Mouse (Mus musculus): ENCODE measurements around the gene Kctd17.

Kctd17 gene

DNA sequence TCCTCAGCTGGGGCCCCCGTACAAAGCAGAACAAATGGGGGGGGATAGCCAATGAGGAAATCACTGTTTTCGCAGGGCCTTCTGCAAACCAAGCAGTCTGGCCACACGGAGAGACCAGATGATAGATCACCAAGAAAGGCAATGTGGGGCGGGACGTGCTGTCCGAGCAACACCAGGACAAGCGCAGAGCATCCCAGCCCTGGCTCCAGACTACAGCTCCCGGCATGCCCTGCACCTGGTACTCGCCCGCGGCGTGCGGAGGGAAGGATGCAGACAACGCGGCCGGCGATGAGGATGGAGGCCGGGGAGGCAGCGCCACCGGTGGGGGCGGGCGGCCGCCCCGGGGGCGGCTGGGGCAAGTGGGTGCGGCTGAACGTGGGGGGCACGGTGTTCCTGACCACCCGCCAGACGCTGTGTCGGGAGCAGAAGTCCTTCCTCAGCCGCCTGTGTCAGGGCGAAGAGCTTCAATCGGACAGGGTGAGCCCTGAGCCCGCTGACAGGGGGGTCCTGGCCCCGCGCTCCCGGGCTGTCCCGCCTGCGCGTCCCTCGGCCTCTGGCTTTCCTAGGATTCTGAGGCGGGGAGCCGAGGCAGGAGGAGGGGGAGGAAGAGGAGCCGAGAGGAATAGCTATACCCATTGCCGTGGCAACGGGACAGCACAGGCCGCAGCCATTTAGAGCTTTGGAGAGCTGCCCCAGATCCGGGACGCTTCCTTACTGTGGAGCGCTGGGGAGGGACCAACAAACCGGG, at the start of gene Kctd17:
Kctd17 (plus strand) TSS at position 174 of the 748 bp plus-strand sequence.
- DNase-seq = peak; percentile 90

DNA sequence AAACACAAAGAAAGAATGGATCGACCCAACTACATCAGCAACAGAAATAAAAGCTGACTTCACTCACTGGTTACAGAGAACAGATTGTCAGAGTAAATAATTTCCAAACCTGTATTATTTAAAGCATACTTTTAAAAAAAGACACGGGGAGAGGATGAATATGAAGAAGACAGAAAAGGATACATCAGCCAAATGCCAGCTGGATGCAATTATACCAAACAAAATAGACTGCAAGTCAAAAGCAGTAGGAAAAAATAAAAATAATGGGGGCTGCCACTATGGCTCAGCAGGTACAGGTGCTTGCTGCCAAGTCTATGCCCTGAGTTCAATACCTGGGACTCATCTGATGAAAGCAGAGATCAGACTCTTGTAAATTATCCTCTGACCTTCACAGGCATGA, 48.2 kb upstream of the Kctd17 start:
- DNase-seq = no peak

DNA sequence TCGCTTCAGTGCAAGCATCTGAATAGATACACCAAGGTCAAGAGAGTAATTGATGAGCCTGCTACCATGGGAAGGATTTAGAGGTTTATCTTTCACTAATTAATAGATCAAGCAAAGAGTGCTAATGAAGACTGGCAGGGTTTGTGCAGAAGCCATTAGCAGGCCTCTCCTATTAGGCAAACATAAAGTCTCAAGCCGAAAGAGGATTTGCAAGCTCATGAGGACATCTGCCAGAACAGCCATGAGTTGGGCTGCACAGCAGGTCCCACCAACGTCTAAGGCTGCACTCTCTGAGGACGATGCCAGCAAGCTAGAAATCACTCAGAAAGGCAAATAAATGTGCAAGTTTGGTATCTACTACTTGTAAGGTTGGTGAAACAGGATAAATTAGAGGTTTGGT, 47.6 kb upstream of the Kctd17 start:
- DNase-seq = no peak

DNA sequence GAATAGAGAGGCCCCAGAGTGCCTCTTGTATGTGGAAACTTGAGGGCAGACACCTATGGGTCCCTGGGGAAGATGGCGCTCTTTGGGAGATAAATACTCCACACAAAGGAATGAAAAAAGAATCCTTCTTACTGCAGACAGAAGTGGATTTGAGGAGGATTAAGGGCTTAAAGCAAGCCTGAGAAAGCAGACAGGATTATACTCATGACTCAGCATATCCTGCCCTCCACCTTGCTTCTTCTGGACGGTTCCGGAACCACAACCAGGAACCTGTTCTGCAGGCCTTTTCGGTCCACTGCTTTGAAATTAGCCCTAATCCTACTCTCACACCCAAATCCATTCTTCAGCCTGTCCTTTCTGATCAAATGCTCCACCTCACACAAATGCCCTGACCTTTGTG, 46.2 kb upstream of the Kctd17 start:
- DNase-seq = no peak

DNA sequence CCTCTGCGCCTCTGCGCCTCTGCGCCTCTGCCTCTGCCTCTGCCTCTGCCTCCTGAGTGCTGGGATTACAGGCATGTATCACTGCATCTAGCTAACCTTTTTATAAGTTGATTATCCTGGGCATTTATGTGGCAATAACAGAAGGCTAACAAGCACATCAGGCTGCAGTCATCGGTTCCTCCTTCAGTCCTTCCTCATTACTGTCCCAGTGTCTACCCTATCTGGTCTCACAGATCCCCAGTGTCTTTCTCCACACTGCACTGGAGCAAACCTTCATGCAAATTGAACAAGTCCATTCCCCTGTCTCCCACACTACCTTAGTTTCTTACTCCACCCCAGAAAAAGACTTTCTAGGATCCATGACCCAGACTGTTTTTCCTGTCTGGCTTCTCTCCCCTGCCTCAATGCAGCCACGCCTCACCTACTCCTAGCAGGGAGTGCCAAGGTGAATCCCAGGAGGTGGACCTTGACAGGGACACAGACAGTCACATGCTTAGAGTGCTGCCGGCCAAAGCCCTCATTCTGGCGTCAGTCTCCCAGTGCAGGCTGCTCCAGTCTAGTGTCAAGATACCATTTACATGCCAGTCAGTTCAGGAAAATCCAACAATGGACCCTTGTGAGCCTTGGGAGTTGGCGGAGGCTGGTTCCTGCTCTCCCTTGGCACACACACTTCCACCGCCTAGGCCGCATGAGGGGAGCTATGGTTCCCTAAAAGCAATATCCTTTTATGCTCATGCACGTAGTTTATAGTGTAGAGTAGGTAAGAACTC, 44.7 kb upstream of the Kctd17 start:
- DNase-seq = peak; percentile 68

DNA sequence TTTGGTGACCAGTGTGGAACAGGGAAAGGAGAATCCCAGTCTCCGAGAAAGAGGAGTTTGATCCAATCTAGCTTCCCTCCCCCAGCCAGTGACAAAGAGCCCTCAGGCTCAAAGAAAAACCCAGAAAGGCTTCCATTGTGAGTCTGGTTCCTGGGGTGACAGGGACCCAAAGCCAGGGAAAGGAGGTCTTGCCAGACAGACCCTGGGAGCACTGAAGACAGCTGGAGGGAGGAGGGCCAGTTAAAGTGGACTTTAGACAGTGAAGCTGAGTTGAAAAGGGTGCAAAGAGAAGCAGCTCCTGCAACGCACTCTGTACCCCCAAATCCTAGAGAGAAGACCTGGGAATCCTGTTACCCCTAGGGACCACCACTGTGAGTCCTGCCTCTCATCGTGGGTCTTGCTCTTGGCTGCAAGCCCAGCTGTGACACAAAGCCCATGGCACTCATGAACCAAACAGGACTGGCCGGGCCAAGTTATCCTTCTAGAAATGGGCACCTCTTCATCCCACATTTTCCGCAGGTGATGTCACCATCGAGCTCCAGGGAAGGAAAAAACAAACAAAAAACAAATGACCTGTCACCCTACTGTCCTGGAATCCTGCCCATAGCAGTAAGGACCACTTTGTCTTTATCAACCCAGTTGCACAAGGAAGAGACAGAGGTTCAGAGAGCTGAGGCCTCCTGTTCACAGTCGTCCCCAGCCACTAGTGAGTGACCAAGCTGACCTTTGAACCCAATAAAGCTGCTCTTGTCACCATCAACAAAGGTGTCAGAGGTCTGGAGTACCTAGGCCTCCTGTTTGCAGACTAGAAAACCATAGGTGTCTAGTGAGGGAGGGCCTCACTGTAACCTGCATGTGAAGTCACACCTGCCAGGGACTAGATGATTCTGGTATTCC, 43.9 kb upstream of the Kctd17 start:
- DNase-seq = no peak

DNA sequence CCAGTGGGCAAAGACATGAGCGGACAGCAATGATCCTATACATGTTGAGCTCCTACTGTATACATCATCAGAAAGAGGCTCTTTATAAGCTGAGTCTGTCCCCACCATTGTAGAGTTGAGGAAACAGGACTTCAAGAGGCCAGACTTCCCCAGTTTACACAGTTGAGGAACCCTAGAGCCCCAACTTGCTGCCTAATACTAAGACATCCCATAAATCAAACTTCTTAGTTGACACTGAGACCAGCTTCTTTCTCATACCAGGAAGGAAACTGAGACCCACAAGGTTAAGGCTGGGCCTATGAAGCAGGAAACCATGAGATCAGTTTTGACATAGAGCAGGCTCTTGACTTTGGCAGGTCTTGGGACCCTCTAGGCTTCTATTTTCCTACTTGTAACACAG, 42.8 kb upstream of the Kctd17 start:
- no peak for DNase-seq

DNA sequence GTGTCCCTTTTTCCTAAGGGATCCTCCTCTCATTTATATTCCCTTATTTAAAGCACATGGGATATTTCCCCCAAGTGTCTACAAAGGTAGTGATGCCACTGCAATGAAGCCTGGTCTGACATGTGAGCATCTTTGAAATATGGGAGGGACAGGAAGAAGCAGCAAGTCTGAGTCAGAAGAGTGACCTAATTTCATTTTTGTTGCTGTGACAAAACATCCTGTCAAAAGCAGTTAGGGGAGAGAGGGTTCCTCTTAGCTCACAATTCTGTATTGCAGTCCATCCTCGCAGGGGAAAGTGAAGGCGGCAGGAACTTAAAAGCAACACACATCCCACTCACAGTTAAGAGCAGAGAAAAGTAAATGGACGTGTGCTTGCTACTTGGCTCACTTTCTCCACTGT, 37.5 kb upstream of the Kctd17 start:
- DNase-seq = no peak

DNA sequence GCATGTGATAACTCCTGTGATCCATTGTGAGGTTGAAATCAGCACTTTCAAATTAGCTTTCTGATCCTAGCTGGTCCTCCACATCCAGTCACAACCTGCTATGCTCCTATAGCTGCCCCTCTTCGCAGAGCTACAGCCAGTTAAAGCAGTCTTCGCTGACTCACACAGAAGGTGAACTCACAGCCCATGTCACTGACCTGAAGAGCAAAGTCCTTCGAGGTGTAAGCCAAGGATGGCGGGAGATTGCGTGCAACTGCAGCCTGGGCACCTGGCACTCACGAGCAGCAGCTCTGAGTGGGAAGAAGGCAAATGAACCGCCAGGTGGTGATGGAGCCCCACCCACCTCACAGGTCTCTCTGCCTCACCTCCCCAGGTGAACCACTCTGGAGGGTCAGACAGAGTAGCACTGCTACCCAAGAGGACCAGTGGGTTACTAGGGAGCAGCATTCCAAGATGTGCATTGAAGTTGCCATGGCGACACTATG, 32.8 kb upstream of the Kctd17 start, which contains the start of gene Tex33:
Tex33 (minus strand) TSS at position 435 of the 485 bp plus-strand sequence.
- no peak for DNase-seq

DNA sequence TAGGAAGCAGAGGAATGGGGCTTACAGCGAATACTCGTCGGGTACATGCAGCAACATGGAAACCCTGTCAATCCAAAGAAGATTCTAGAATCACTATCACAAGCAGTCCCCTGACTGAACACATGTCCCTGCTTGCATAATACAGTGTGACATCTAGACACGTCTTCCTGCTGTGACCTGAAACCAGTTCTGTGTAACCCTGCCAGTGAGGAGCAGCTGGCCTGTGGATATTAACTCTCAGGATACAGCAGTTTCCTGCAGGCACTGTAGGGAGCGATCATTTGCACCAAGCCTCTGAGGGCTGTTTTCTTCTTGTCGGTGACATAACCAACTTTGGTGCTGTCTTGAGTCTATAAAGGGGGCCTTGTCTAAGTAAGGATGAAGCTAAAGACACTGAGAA, 27.0 kb upstream of the Kctd17 start:
- no peak for DNase-seq

DNA sequence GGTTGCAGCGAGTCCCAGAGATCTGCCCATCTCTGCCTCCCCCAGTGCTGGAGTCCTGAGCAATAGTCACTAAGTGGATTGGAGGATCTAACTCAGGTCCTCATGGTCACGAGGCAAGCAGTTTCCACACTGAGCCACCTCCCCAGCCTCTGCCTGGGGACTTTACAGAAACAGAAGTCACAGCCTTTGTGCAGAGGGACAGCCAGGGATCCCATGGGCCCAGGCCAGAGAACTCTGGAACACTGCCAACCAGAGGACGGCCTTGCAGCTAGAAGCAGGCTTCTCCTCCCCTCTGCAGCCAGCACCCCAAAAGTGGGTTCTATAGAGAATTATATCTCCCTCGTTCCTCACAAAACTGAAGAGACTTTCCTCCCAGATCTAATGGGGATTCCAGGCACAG, 26.4 kb upstream of the Kctd17 start:
- peak; percentile 83 for DNase-seq

DNA sequence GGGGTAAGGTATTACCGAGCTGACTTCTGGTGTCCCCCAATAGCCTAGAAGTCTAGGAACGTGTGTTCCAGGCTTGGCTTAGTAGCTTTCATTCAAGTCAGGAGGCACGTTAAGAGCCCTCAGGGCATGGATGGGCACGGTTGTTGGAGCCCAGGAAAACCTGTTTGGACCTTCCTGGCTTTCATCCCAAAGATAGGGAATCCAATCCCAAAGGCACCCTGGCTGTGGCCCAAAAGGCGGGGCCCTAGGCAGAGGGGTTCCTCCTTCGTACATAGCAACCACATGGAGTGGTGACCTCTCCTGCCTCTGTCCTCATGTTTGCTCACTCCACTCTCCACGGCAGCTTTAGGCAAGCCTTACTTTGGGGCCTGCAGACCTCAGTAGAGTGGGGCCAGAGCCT, 25.9 kb upstream of the Kctd17 start:
- DNase-seq = peak; percentile 49

DNA sequence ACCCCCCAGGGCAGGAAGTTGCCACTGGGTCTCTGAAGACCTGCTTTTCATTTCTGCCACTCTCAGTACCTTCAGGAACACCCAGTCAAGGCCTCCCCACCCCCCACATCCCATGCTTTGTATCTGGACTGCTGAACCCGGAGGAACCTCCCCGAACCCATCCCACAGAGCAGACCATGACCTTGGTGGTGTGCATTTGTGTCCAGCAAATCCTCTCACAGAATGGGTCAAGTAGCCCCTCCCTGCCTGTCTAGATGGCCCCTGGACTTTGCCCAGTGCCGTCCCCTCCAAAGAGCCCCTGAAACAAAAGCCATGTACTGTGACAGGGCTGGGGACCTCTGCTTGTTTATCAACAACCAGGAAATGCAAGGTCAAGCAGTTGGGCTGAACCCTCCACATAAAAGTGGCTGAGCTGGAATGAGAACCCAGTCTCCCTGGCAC, 25.0 kb upstream of the Kctd17 start:
- DNase-seq = peak; percentile 82

DNA sequence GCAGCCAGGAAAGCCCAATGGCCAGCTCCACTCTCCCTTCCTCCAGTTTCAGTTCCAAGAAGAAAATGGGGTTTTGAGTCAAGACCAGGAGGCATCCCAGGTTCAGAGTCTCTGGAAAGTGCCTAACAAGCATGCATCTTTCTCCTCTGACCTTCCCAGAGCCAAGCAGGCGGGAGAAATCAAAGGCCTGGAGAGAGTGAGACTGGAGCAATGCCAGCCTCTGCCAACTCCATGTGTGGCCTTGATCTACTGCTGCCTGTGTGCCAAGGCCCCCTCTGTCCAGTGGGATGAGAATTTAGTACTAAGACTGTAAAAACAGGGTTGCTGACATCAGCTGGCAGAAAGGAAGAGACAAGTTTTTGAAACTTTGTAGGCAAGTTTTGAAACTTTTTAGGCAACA, 24.5 kb upstream of the Kctd17 start:
- DNase-seq = peak; percentile 77

DNA sequence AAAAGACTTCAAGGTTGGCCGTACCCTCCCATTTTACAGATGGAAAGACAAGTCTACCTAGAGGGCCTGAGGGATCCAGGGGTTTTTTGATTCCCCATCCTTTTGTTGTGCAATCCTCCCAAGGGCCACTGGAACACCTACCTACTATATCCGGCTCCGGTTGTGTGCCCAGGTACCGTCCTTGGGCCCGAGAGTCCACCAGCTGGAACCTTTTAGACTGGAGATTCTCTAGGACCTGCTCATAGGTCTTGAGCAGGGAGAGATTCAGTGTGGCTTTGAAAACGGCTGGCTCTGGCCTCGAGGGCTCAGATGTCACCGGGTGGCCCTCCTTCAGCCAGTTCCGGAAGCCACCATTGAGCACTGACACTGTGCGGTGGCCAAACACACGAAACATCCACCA, 23.3 kb upstream of the Kctd17 start:
- no peak for DNase-seq

DNA sequence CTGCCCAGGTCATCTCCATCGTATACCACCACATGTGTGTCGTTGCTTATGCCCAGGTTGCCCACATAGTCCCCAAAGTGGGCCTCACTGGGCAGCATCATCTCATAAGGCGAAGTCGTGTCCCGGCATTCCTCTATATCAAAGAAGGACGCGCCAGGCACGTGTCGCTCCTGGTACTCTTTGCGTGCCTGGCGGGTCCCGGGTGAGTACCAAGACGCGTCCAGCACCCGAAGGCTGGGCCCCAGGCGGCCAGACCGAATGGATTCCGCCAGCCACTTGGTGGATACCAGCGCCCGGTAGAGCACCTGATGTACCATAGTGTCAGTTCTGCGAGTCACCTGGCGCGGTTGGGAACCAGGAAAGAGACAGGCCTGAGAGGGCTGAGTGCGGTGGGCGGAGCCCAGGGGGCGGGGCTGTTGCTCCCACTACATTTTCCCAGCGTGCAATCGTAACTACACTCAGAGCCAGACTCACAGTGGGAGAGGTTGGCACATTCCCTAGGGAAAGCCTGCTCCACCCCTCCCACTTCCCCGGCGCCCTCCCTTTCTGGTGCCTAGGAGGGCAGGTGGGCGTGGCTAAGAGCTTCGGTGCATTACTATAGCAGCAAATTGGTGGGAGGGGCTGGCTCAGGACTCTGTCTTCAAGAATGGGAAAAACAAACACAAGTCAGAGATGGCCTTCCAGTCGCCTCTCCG, 22.7 kb upstream of the Kctd17 start, which contains the start of gene Tst:
Tst (minus strand) TSS at position 391 of the 695 bp plus-strand sequence.
- DNase-seq = peak; percentile 95

DNA sequence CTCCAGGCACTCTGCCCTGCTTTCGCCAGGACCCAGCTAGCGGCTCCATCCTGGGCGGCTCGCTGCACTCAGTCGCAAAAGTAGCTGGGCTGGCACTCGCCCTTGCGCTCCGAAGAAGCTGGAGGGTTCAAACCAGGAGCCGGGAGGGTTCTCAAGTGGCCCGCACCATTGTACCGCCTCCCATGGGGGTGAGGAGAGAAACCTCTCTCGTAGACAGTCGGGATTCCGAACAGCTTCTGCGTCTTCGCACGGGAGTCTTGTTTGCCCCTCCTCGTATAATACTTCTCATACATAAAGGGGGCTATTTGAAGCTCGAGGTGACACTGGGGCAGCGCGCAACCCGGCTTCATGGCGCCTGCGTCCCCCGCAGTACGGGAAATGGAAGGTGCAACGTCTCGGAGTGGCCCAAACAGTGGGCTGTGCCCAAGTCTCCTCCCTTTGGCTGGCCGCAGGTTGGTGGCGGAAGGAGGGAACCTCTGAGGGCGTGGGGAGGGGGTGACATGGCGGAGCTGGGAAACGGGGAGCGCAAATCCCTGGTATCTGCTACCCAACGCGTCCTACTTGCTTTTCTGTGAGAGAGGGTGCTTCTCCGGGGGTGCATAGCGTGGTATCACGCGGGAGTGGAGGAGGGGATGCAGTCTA, 21.9 kb upstream of the Kctd17 start, which contains the start of gene Mpst:
Mpst (plus strand) TSS at position 124 of the 642 bp plus-strand sequence.
- peak; percentile 92 for DNase-seq

DNA sequence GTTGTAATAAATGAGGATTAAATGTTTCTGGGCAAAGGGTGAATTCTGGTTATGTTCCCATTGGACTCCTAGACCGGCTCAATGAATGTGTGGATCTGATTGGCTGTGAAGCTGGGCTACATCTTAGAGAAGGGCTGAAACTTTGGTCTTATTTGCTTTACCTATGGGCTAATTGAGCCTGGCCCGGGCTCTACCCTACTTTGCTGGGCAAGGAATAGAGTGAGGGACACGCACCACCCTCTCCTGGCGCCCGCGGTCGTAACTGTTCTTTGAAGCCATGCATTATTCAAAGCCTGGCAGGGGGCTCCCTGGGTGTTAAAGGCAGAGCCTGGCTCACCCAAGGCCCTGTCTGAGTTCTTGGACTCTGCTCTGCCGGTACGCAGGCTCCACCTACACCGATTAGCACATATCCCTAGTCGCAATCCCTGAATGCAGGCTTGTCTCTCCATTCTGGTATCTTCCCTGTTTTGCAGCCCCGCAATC, 18.8 kb upstream of the Kctd17 start:
- DNase-seq = peak; percentile 65

DNA sequence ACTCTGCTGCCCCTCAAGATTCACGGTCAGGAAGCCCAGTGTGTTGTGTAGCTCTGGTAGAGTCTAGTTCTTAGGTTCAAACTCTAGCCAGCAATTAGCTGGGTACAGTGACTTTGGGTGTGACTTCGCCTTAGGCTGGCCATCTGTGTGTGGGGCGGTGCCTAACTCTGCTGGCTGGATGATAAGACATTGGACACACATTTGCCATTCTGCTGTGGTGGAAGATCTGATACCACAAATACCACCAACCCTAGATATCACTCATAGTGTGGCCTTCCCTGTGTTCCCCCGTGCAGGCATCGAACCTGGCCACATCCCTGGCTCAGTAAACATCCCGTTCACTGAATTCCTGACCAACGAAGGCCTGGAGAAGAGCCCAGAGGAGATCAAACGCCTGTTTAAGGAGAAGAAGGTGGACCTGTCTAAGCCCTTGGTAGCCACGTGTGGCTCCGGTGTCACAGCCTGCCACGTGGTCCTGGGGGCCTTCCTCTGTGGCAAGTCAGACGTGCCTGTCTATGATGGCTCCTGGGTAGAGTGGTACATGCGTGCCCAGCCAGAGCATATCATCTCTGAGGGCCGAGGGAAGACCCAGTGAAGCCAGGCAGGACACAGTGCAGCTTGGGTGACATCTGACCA, 15.2 kb upstream of the Kctd17 start:
- DNase-seq = no peak

DNA sequence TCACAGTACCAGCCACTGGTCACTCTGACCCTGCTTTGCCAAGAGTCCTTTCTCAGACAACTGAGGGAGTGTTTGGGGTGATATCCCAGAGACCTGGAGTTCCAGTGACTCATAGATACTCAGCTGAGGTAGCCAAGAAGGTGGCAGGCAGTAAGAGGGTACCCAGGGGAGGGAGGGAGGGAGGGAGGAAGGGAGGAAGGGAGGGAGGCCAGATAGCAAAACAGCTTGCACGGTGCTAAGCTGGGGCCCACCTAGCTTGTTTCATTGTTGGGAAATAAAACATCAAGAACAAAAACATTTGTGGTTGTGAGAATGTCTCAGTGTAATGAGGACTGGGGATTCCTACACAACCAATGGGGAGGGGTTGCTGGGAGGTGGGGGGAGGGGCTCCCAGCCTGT, 14.6 kb upstream of the Kctd17 start:
- DNase-seq = no peak

DNA sequence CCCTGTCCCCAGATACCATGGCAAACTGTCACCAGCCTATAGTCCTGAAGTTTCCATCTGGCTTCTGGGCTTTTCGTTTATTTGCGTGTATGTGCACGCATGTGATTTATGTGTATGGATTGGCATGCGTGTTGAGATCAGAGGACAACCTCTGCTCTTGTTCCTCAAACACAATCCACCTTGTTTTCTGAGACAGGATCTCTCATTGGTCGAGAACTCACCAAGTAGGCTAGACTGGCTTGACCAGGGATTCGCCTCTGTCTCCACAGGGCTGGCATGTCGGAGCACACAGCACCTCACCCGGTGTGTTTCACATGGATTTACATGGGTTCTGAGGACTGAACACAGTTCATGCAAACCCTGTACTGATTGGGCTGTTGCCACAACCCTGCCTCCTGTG, 14.2 kb upstream of the Kctd17 start:
- DNase-seq = no peak

Measured in kidney, postnatal 10 days (tissue).